Mouse (Mus musculus): ENCODE measurements around the gene Slc3a1. TPM values are rescaled to one million over a fixed set of nuclear protein-coding genes. Genes with fewer than 3 reads are reported as not detected.

Slc3a1 gene
- polyA plus RNA-seq, 1 experiment from 2014 or later: 7.8 TPM

DNA sequence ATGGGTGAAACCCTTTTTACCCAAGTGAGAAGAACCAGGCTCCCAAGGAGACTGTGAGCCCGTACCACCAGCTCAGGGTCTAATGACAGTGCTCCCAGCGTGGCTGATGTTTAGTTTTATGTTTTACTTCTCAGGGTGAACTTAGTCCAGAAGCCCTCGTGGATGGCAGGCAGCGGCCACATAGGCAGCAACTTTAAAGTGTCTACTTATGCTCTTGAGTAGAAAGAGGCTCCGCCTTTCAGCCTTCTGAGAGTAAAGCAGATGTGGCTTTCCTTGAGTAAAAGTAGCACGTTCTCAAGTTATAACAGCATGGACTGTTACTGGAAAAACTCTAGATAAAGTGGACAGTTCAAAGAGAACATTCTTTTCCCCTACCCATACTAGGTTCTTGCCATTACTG, 32.3 kb upstream of the Slc3a1 start:
- no peak overlapping the region for H3K9ac ChIP-seq (replicated peaks)
- 87% methylated on average over 6 of the region's 6 CpGs for WGBS (ENCODE audit: insufficient replicate concordance)
- ATAC-seq (no peak), DNase-seq (no peak)
- no peak overlapping the region for H3K4me3 ChIP-seq (ENCODE audit: low read depth, low read length)
- peaks cover 2% of the 10 kb centered on the region for H3K36me3 ChIP-seq (replicated peaks; ENCODE audit: insufficient read depth, low read length)
- H3K27ac ChIP-seq (ENCODE audit: low read depth): no peak overlapping the region
- no peaks in the 10 kb centered on the region for H3K4me1 ChIP-seq (ENCODE audit: insufficient read depth)
- no peak overlapping the region for H3K4me2 ChIP-seq (ENCODE audit: low read depth, low read length)
- no peaks in the 10 kb centered on the region for H3K27me3 ChIP-seq (ENCODE audit: insufficient read depth, low read length)
- TF ChIP-seq EP300 (IDR thresholded peaks at IDR 0.05; ENCODE audit: low read depth): no peak
- no peak for TF ChIP-seq CTCF (IDR thresholded peaks at IDR 0.05; ENCODE audit: low read depth)
- H3K9me3 ChIP-seq (ENCODE audit: low read length): no peaks in the 10 kb centered on the region

GRCm38 (mm10) chr17:84997639-84998038, 30.5 kb upstream of the Slc3a1 start:
- Histone ChIP-seq H3K9me3 (ENCODE audit: low read length) (no peaks in the 10 kb centered on the region), H3K27ac (ENCODE audit: low read depth) (no peak overlapping the region), H3K4me1 (ENCODE audit: insufficient read depth) (no peaks in the 10 kb centered on the region), H3K27me3 (ENCODE audit: insufficient read depth, low read length) (no peaks in the 10 kb centered on the region), H3K36me3 (replicated peaks; ENCODE audit: insufficient read depth, low read length) (peaks cover 6% of the 10 kb centered on the region), H3K4me3 (ENCODE audit: low read depth, low read length) (no peak overlapping the region), H3K4me2 (ENCODE audit: low read depth, low read length) (no peak overlapping the region), H3K9ac (replicated peaks) (no peak overlapping the region)
- ATAC-seq (no peak), DNase-seq (no peak)
- 87% methylated on average over 1 of the region's 1 CpGs for WGBS (ENCODE audit: insufficient replicate concordance)
- TF ChIP-seq CTCF (IDR thresholded peaks at IDR 0.05; ENCODE audit: low read depth): no peak
- no peak for TF ChIP-seq EP300 (IDR thresholded peaks at IDR 0.05; ENCODE audit: low read depth)

DNA sequence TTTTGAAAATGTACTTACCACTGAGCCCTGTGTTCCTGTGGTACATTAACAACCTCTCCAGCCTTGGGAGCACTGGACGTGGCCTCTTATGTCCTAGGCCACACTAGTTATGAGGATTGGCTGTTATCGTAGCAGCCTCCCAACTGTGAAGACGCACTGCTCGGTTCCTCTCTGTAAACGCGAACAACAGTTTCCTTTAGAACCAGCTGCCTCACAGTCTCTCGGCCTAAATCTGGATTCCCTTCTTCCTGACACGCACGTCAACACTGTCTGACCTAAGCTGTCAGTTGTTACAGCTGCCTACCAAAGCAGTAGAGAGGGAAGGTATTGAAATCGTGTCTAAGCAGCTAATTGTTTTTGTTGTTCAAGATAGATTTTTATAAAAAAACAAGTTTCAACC, 28.5 kb upstream of the Slc3a1 start:
- DNase-seq (no peak), ATAC-seq (0 out of 2 replicates have a peak, but pooled peaks have one; percentile 23)
- Histone ChIP-seq H3K27ac (ENCODE audit: low read depth) (no peak overlapping the region), H3K4me2 (ENCODE audit: low read depth, low read length) (no peak overlapping the region), H3K27me3 (ENCODE audit: insufficient read depth, low read length) (no peaks in the 10 kb centered on the region), H3K4me1 (ENCODE audit: insufficient read depth) (no peaks in the 10 kb centered on the region), H3K36me3 (replicated peaks; ENCODE audit: insufficient read depth, low read length) (peaks cover 18% of the 10 kb centered on the region), H3K4me3 (ENCODE audit: low read depth, low read length) (no peak overlapping the region), H3K9me3 (ENCODE audit: low read length) (no peaks in the 10 kb centered on the region), H3K9ac (replicated peaks) (no peak overlapping the region)
- 67% methylated on average over 10 of the region's 10 CpGs for WGBS (ENCODE audit: insufficient replicate concordance)
- no peak for TF ChIP-seq CTCF (IDR thresholded peaks at IDR 0.05; ENCODE audit: low read depth)

DNA sequence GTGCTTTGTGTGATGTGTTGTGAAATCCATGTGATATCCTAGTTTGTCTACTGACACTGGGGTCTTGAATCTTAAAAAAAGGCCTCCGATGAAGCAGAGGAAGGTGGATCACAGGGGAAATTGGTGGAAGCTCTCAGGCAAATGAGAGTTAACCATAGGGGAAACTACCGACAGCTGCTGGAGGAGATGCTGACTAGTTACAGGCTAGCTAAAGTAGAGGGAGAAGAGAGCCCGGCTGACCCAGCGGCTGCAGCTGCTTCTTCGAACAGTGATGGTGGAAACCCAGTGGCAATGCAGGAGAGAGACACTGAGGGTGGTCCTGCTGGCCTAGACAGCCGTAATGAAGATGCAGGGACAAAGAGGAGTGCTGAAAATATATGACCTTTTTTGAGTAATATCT, 14.7 kb upstream of the Slc3a1 start:
- TF ChIP-seq EP300 (IDR thresholded peaks at IDR 0.05; ENCODE audit: low read depth) (no peak), CTCF (IDR thresholded peaks at IDR 0.05; ENCODE audit: low read depth) (no peak)
- WGBS (ENCODE audit: insufficient replicate concordance): 92% methylated on average over 6 of the region's 6 CpGs
- Histone ChIP-seq H3K36me3 (replicated peaks; ENCODE audit: insufficient read depth, low read length) (peaks cover 36% of the 10 kb centered on the region), H3K27me3 (ENCODE audit: insufficient read depth, low read length) (no peaks in the 10 kb centered on the region), H3K4me2 (ENCODE audit: low read depth, low read length) (no peak overlapping the region), H3K4me1 (ENCODE audit: insufficient read depth) (no peaks in the 10 kb centered on the region; the same call in 1 of the 2 replicates), H3K27ac (ENCODE audit: low read depth) (no peak overlapping the region), H3K9me3 (ENCODE audit: low read length) (no peaks in the 10 kb centered on the region), H3K4me3 (ENCODE audit: low read depth, low read length) (no peak overlapping the region), H3K9ac (replicated peaks) (no peak overlapping the region)
- ATAC-seq (no peak), DNase-seq (no peak)

DNA sequence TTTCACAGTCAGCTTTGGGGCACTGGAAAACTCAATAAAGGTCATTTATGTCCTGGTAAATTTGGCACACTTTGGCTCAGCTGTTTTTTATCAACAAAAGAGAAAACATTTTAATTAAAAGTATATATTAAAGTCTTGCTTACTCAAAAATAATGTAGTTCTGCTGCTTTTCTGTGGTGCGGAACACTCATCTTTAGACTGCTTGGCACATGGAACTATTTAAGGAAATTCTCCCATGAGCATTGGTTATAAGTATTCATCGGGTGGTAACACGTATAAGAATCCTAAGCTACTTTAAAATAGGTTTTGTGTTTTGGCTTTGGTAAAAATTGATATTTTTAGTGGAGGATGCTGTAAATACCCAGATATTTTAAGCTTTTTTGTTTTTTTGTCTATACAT, 13.5 kb upstream of the Slc3a1 start:
- WGBS (ENCODE audit: insufficient replicate concordance): 95% methylated on average over 3 of the region's 3 CpGs
- H3K27me3 ChIP-seq (ENCODE audit: insufficient read depth, low read length): no peaks in the 10 kb centered on the region
- DNase-seq (no peak), ATAC-seq (no peak)
- no peak overlapping the region for H3K27ac ChIP-seq (ENCODE audit: low read depth)
- H3K4me3 ChIP-seq (ENCODE audit: low read depth, low read length): no peak overlapping the region
- TF ChIP-seq CTCF (IDR thresholded peaks at IDR 0.05; ENCODE audit: low read depth) (no peak), EP300 (IDR thresholded peaks at IDR 0.05; ENCODE audit: low read depth) (no peak)
- H3K4me1 ChIP-seq (ENCODE audit: insufficient read depth): no peaks in the 10 kb centered on the region; the same call in 1 of the 2 replicates
- no peak overlapping the region for H3K4me2 ChIP-seq (ENCODE audit: low read depth, low read length)
- no peak overlapping the region for H3K9ac ChIP-seq (replicated peaks)
- H3K9me3 ChIP-seq (ENCODE audit: low read length): no peaks in the 10 kb centered on the region
- H3K36me3 ChIP-seq (replicated peaks; ENCODE audit: insufficient read depth, low read length): peaks cover 33% of the 10 kb centered on the region

- 75% methylated on average over 3 of the region's 3 CpGs for WGBS (ENCODE audit: insufficient replicate concordance)
- Histone ChIP-seq H3K9ac (replicated peaks) (no peak overlapping the region), H3K27ac (ENCODE audit: low read depth) (no peak overlapping the region), H3K36me3 (replicated peaks; ENCODE audit: insufficient read depth, low read length) (peaks cover 7% of the 10 kb centered on the region), H3K27me3 (ENCODE audit: insufficient read depth, low read length) (no peaks in the 10 kb centered on the region), H3K4me2 (ENCODE audit: low read depth, low read length) (no peak overlapping the region), H3K4me3 (ENCODE audit: low read depth, low read length) (no peak overlapping the region), H3K9me3 (ENCODE audit: low read length) (no peaks in the 10 kb centered on the region), H3K4me1 (ENCODE audit: insufficient read depth) (no peaks in the 10 kb centered on the region; the same call in 1 of the 2 replicates)
- ATAC-seq (no peak; the same call in 1 of the 2 replicates), DNase-seq (no peak)
- TF ChIP-seq EP300 (IDR thresholded peaks at IDR 0.05; ENCODE audit: low read depth) (no peak), CTCF (IDR thresholded peaks at IDR 0.05; ENCODE audit: low read depth) (no peak)
These were observed 9.8 kb upstream of the Slc3a1 start for GRCm38 (mm10) chr17:85018344-85018743.

GRCm38 (mm10) chr17:85018794-85019193, 9.4 kb upstream of the Slc3a1 start:
- no peaks in the 10 kb centered on the region for H3K27me3 ChIP-seq (ENCODE audit: insufficient read depth, low read length)
- no peak overlapping the region for H3K4me3 ChIP-seq (ENCODE audit: low read depth, low read length)
- no peak for TF ChIP-seq CTCF (IDR thresholded peaks at IDR 0.05; ENCODE audit: low read depth)
- no peak for TF ChIP-seq EP300 (IDR thresholded peaks at IDR 0.05; ENCODE audit: low read depth)
- ATAC-seq (peak; percentile 45), DNase-seq (no peak)
- H3K27ac ChIP-seq (ENCODE audit: low read depth): no peak overlapping the region
- H3K4me1 ChIP-seq (ENCODE audit: insufficient read depth): no peaks in the 10 kb centered on the region; the same call in 1 of the 2 replicates
- peaks cover 5% of the 10 kb centered on the region; the same call in 1 of the 2 replicates for H3K36me3 ChIP-seq (replicated peaks; ENCODE audit: insufficient read depth, low read length)
- WGBS (ENCODE audit: insufficient replicate concordance): 41% methylated on average over 5 of the region's 5 CpGs
- no peak overlapping the region for H3K4me2 ChIP-seq (ENCODE audit: low read depth, low read length)
- no peak overlapping the region for H3K9ac ChIP-seq (replicated peaks)
- no peaks in the 10 kb centered on the region for H3K9me3 ChIP-seq (ENCODE audit: low read length)
